Mouse (Mus musculus) heart, postnatal 0 days (tissue): Measurements from ENCODE around the gene Gm6040.

Experiments used
- CTCF ChIP-seq: IDR thresholded peaks from 2 replicates; pipeline ENCODE4 v1.5.1; 2016; ENCODE audit warnings: antibody characterized with exemption, control low read depth, low read depth
- EP300 ChIP-seq: IDR thresholded peaks from 2 replicates; pipeline ENCODE4 v1.6.1; 2016; ENCODE audit warnings: antibody characterized with exemption, low read depth

- no peak for TF ChIP-seq CTCF
- TF ChIP-seq EP300: no peak
Observed at GRCm38 (mm10) chr8:20908256-20908655, 13.6 kb downstream of the Gm6040 start.
